Mouse (Mus musculus): ENCODE data around the gene Gkn2. TPM values are rescaled to one million over a fixed set of nuclear protein-coding genes. Genes with fewer than 3 reads are reported as not detected.

The Gkn2 gene
- polyA plus RNA-seq, 1 experiment from 2014 or later = not detected

GRCm38 (mm10) chr6:87424037-87424816 is 51.1 kb downstream of the Gkn2 start:
- Histone ChIP-seq H3K9me3 (replicated peaks; ENCODE audit: control insufficient read depth, low read length) (no peaks in the 10 kb centered on the region), H3K36me3 (ENCODE audit: control insufficient read depth, insufficient read depth, low read length) (no peaks in the 10 kb centered on the region), H3K27ac (ENCODE audit: low read depth, low read length) (0 out of 2 replicates have a peak overlapping the region, but pooled peaks have one; percentile 22), H3K9ac (ENCODE audit: low read depth, low read length) (no peak overlapping the region), H3K4me3 (ENCODE audit: low read depth, low read length) (no peak overlapping the region), H3K27me3 (ENCODE audit: control insufficient read depth, insufficient read depth, low read length) (peaks cover 12% of the 10 kb centered on the region; the same call in 1 of the 2 replicates), H3K4me2 (peak overlapping the region; percentile 46), H3K4me1 (ENCODE audit: control insufficient read depth, insufficient read depth, low read length) (peaks cover 35% of the 10 kb centered on the region)
- 31% methylated on average over 19 of the region's 19 CpGs for WGBS (ENCODE audit: insufficient replicate concordance)
- ATAC-seq (replicated peaks; ENCODE audit: insufficient number of reproducible peaks, low FRiP score, low TSS enrichment) = peak; percentile 53; the same call in 1 of the 2 replicates

- H3K36me3 ChIP-seq (ENCODE audit: control insufficient read depth, insufficient read depth, low read length) = no peaks in the 10 kb centered on the region
- peak overlapping the region; percentile 29; the same call in 1 of the 2 replicates for H3K4me2 ChIP-seq
- no peak overlapping the region for H3K9ac ChIP-seq (ENCODE audit: low read depth, low read length)
- 43% methylated on average over 5 of the region's 5 CpGs for WGBS (ENCODE audit: insufficient replicate concordance)
- H3K27ac ChIP-seq (ENCODE audit: low read depth, low read length) = peak overlapping the region; percentile 41; the same call in 1 of the 2 replicates
- H3K27me3 ChIP-seq (ENCODE audit: control insufficient read depth, insufficient read depth, low read length) = peaks cover 12% of the 10 kb centered on the region; the same call in 1 of the 2 replicates
- H3K4me1 ChIP-seq (ENCODE audit: control insufficient read depth, insufficient read depth, low read length) = peaks cover 28% of the 10 kb centered on the region
- ATAC-seq (replicated peaks; ENCODE audit: insufficient number of reproducible peaks, low FRiP score, low TSS enrichment) = 0 out of 2 replicates have a peak, but pooled peaks have one; percentile 11
- H3K4me3 ChIP-seq (ENCODE audit: low read depth, low read length) = no peak overlapping the region
- no peaks in the 10 kb centered on the region for H3K9me3 ChIP-seq (replicated peaks; ENCODE audit: control insufficient read depth, low read length)
These were observed 53.8 kb downstream of the Gkn2 start for GRCm38 (mm10) chr6:87426954-87427353.

DNA sequence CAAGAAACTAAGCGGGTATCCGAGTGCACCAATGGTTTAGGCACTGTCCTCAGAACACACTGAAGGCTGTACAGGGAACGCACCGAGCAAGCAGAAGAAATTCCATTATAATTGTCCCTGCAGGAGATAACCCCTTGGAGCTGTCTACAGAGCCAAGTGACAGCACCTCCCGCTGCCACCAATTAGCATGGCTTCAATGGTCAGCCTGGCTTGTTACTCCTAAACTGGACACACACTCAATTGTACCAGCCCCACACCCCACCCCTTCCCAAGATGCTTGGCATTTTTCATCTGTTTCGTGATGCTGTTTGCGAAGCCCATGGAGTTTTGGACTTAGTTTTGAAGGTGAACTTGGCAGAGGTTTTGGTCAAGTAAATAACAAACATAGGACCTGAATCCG is 54.5 kb downstream of the Gkn2 start:
- Histone ChIP-seq H3K4me1 (ENCODE audit: control insufficient read depth, insufficient read depth, low read length) (peaks cover 23% of the 10 kb centered on the region), H3K36me3 (ENCODE audit: control insufficient read depth, insufficient read depth, low read length) (no peaks in the 10 kb centered on the region), H3K9ac (ENCODE audit: low read depth, low read length) (no peak overlapping the region), H3K4me2 (peak overlapping the region; percentile 29; the same call in 1 of the 2 replicates), H3K27ac (ENCODE audit: low read depth, low read length) (0 out of 2 replicates have a peak overlapping the region, but pooled peaks have one; percentile 63), H3K9me3 (replicated peaks; ENCODE audit: control insufficient read depth, low read length) (no peaks in the 10 kb centered on the region), H3K4me3 (ENCODE audit: low read depth, low read length) (no peak overlapping the region), H3K27me3 (ENCODE audit: control insufficient read depth, insufficient read depth, low read length) (peaks cover 12% of the 10 kb centered on the region; the same call in 1 of the 2 replicates)
- 38% methylated on average over 8 of the region's 8 CpGs for WGBS (ENCODE audit: insufficient replicate concordance)
- ATAC-seq (replicated peaks; ENCODE audit: insufficient number of reproducible peaks, low FRiP score, low TSS enrichment) = 0 out of 2 replicates have a peak, but pooled peaks have one; percentile 53

DNA sequence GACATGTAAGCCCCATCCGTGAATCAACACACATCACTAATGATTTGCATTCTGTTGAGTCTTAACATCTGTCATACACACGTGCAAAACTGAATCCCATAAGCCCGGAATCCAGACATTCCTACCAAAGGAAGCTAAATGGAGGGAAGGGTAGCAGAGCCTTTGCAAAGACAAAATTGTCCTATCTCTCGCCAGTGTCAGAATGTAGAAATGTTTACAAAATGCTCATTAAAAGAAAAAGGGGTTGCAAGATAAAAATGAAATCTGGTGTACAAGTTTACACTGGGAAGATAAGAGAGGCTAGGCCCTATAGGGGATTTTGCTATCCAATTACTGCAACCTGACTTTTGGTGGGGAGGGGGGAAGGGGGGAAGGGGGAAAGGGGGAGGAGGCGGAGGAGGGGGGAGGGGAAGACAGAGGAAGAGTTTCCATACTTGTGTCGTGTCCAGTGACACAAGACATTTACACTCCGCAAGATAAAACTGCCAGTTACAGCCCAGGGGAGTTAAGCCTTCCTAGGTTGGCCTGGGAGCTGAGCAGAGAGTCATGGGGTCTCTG is 55.4 kb downstream of the Gkn2 start, which contains the start of gene Bmp10:
TSS of gene Bmp10 (plus strand) at position 508 of the 558 bp plus-strand sequence.
- H3K4me1 ChIP-seq (ENCODE audit: control insufficient read depth, insufficient read depth, low read length) = peaks cover 16% of the 10 kb centered on the region
- H3K9ac ChIP-seq (ENCODE audit: low read depth, low read length) = peak within 1 kb of the TSS; percentile 72
- peak within 1 kb of the TSS; percentile 37 for H3K4me3 ChIP-seq (ENCODE audit: low read depth, low read length)
- 43% methylated on average over 7 of the region's 7 CpGs for WGBS (ENCODE audit: insufficient replicate concordance)
- H3K9me3 ChIP-seq (replicated peaks; ENCODE audit: control insufficient read depth, low read length) = no peaks in the 10 kb centered on the region
- no peaks in the 10 kb centered on the region for H3K36me3 ChIP-seq (ENCODE audit: control insufficient read depth, insufficient read depth, low read length)
- no peak for ATAC-seq (replicated peaks; ENCODE audit: insufficient number of reproducible peaks, low FRiP score, low TSS enrichment)
- H3K4me2 ChIP-seq = peak within 1 kb of the TSS; percentile 37
- H3K27ac ChIP-seq (ENCODE audit: low read depth, low read length) = peak within 1 kb of the TSS; percentile 70
- H3K27me3 ChIP-seq (ENCODE audit: control insufficient read depth, insufficient read depth, low read length) = peaks cover 12% of the 10 kb centered on the region; the same call in 1 of the 2 replicates

Other genes starting within 250 kb of the Gkn2 start
- gene Antxr1, start 37.5 kb upstream of the Gkn2 start, polyA plus RNA-seq (2014; fragmentation: Nextera tagmentation; extraction: Ambion mirVana) = 3.9 and 4.5 TPM in 2 replicates
- gene Gkn1, start 22.4 kb upstream of the Gkn2 start, polyA plus RNA-seq (2014; fragmentation: Nextera tagmentation; extraction: Ambion mirVana) = not detected in 2 replicates
- 1.3 and 2.1 TPM in 2 replicates for gene Gkn3, start 15.6 kb downstream of the Gkn2 start, polyA plus RNA-seq (2014; fragmentation: Nextera tagmentation; extraction: Ambion mirVana)
- 8.0 and 8.2 TPM in 2 replicates for gene Bmp10, start 55.6 kb downstream of the Gkn2 start, polyA plus RNA-seq (2014; fragmentation: Nextera tagmentation; extraction: Ambion mirVana)
- gene Arhgap25, start 159.9 kb downstream of the Gkn2 start, polyA plus RNA-seq (2014; fragmentation: Nextera tagmentation; extraction: Ambion mirVana) = 1.1 and 1.6 TPM in 2 replicates
- gene Prokr1, start 217.4 kb downstream of the Gkn2 start, polyA plus RNA-seq (2014; fragmentation: Nextera tagmentation; extraction: Ambion mirVana) = 1.8 and 3.0 TPM in 2 replicates